Mouse (Mus musculus) megakaryocyte, embryonic 14.5 days (primary cell): ENCODE measurements around the gene Srcap.

Experiments used
- FLI1 ChIP-seq: IDR thresholded peaks from 2 replicates; pipeline ENCODE4 v1.6.1; 2012; ENCODE audit warnings: low read length, inconsistent platforms, mixed read lengths
- GATA1 ChIP-seq: IDR thresholded peaks from 3 replicates; pipeline ENCODE4 v1.6.1; 2012; ENCODE audit warnings: mixed read lengths, low read length, inconsistent platforms, borderline replicate concordance

GRCm38 (mm10) chr7:127470011-127470715, 41.6 kb upstream of the Srcap start:
- TF ChIP-seq GATA1 = no peak
- no peak for TF ChIP-seq FLI1
